Mouse (Mus musculus) stomach, postnatal 0 days (tissue): Measurements from ENCODE around the gene Dkc1. TPM values are rescaled to one million over a fixed set of nuclear protein-coding genes. Genes with fewer than 3 reads are reported as not detected.

Experiments
- ATAC-seq: fragments of 200-750 bp; cut with Nextera tagmentation; 2 replicates; pipeline ENCODE4 v1.8.0; 2017; ENCODE audit not compliant: low FRiP score, low TSS enrichment
- DNase-seq: peaks from one replicate; pipeline ENCODE4 v3.0.0-alpha.2; 2016; ENCODE audit warnings: low spot score
- H3K27ac ChIP-seq: fragments of 300-500 bp; sonication (generic); replicated peaks from 2 replicates; pipeline ENCODE4 v1.5.1; 2014; ENCODE audit warnings: mild to moderate bottlenecking, control low read depth
- H3K27me3 ChIP-seq: fragments of 300-500 bp; sonication (generic); 2 replicates; pipeline ENCODE4 v1.6.1; 2014; ENCODE audit warnings: low read length; ENCODE audit not compliant: control insufficient read depth, insufficient read depth
- H3K36me3 ChIP-seq: fragments of 300-500 bp; sonication (generic); 2 replicates; pipeline ENCODE4 v1.6.1; 2014; ENCODE audit warnings: low read length, mixed read lengths; ENCODE audit not compliant: control insufficient read depth, insufficient read depth
- H3K4me1 ChIP-seq: fragments of 300-500 bp; sonication (generic); replicated peaks from 2 replicates; pipeline ENCODE4 v1.6.1; 2014; ENCODE audit warnings: antibody characterized with exemption; ENCODE audit not compliant: control insufficient read depth, insufficient read depth
- H3K4me2 ChIP-seq: fragments of 300-500 bp; sonication (generic); replicated peaks from 2 replicates; pipeline ENCODE4 v1.6.1; 2014; ENCODE audit warnings: low read depth, mild to moderate bottlenecking, control low read depth, moderate library complexity
- H3K4me3 ChIP-seq: fragments of 300-500 bp; sonication (generic); 2 replicates; pipeline ENCODE4 v1.5.1; 2014; ENCODE audit warnings: low read depth, low read length, control low read depth
- H3K9ac ChIP-seq: fragments of 300-500 bp; sonication (generic); 2 replicates; pipeline ENCODE4 v1.6.1; 2014; ENCODE audit warnings: mild to moderate bottlenecking, low read length, control low read depth, mixed read lengths
- H3K9me3 ChIP-seq: fragments of 300-500 bp; sonication (generic); 2 replicates; pipeline ENCODE4 v1.6.1; 2016; ENCODE audit warnings: low read length; ENCODE audit not compliant: control insufficient read depth
- CTCF ChIP-seq: IDR thresholded peaks from 2 replicates; pipeline ENCODE4 v1.5.1; 2016; ENCODE audit warnings: antibody characterized with exemption, low read depth, mild to moderate bottlenecking, moderate library complexity
- EP300 ChIP-seq: optimal IDR thresholded peaks from 2 replicates; pipeline ENCODE3; 2016; ENCODE audit warnings: antibody characterized with exemption
- WGBS: fragments of 180-500 bp; shearing (Covaris S2); extraction: QIAGEN DNeasy Blood & Tissue Kit; methylation state at CpG from one replicate; pipeline ENCODE4 v1.1.7; 2014; 5-methylcytosine and 5-hydroxymethylcytosine counted together
- polyA plus RNA-seq: library from polyadenylated mRNA; unstranded; fragments of >200 nt; fragmentation: Nextera tagmentation; extraction: Ambion mirVana; gene quantifications from 2 replicates; pipeline ENCODE4 v1.2.1, GENCODE M21; 2015

Gene Dkc1
- polyA plus RNA-seq, 1 experiment from 2014 or later = 52.4 TPM

- no peak for ATAC-seq
- no peak overlapping the region for H3K27ac ChIP-seq
- no peak overlapping the region for H3K9ac ChIP-seq
- H3K4me1 ChIP-seq = no peaks in the 10 kb centered on the region
- WGBS = 75% methylated on average over 2 of the region's 2 CpGs
- no peaks in the 10 kb centered on the region for H3K9me3 ChIP-seq
- no peaks in the 10 kb centered on the region for H3K36me3 ChIP-seq
- H3K4me2 ChIP-seq = no peak overlapping the region
- no peaks in the 10 kb centered on the region for H3K27me3 ChIP-seq
- DNase-seq = no peak
- H3K4me3 ChIP-seq = no peak overlapping the region
- no peak for TF ChIP-seq CTCF
- TF ChIP-seq EP300 = no peak
These were observed 54.6 kb downstream of the Dkc1 start for GRCm38 (mm10) chrX:75150304-75150703.

DNA sequence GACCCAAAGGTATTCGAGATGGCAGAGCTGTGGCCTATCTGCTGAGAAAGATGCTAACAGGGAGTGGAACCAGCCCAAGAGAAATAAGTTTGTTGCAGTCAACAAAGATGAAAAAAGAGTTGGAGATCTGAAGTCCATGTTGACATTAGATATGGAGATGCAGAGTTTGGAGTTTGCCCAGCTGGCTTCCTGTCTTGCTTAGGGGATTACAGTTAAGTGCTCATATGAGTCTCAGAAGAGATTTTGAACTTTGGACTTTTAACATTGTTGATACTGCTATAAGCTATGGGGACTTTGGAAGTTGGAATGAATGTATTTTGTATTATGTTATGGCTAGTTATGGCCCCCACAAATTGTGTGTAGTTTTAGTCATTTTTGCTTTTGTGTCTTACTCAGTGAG is 56.6 kb downstream of the Dkc1 start:
- H3K4me3 ChIP-seq = no peak overlapping the region
- no peak overlapping the region for H3K27ac ChIP-seq
- WGBS = 39% methylated on average over 1 of the region's 1 CpGs
- H3K4me1 ChIP-seq = no peaks in the 10 kb centered on the region
- H3K4me2 ChIP-seq = no peak overlapping the region
- ATAC-seq (no peak), DNase-seq (peak; percentile 15)
- no peaks in the 10 kb centered on the region for H3K36me3 ChIP-seq
- TF ChIP-seq EP300 (no peak), CTCF (no peak)
- no peak overlapping the region for H3K9ac ChIP-seq
- no peaks in the 10 kb centered on the region for H3K27me3 ChIP-seq
- H3K9me3 ChIP-seq = no peaks in the 10 kb centered on the region

GRCm38 (mm10) chrX:75155576-75156243 is 60.1 kb downstream of the Dkc1 start:
- H3K27me3 ChIP-seq = no peaks in the 10 kb centered on the region
- H3K4me2 ChIP-seq = peak overlapping the region; percentile 57
- 0 out of 2 replicates have a peak overlapping the region, but pooled peaks have one; percentile 38 for H3K9ac ChIP-seq
- H3K4me1 ChIP-seq = no peaks in the 10 kb centered on the region
- H3K36me3 ChIP-seq = no peaks in the 10 kb centered on the region
- H3K9me3 ChIP-seq = no peaks in the 10 kb centered on the region
- WGBS = 21% methylated on average over 8 of the region's 49 CpGs
- no peak for TF ChIP-seq EP300
- TF ChIP-seq CTCF = no peak
- DNase-seq (peak; percentile 56), ATAC-seq (peak; percentile 88)
- peak overlapping the region; percentile 29; the same call in 1 of the 2 replicates for H3K4me3 ChIP-seq
- no peak overlapping the region for H3K27ac ChIP-seq

Other genes with a start within 250 kb of the Dkc1 start
- 1.3 and 1.5 TPM in 2 replicates for gene Gab3, start 10.4 kb upstream of the Dkc1 start, polyA plus RNA-seq
- 52.5 and 60.1 TPM in 2 replicates for gene Mpp1, start 35.2 kb downstream of the Dkc1 start, polyA plus RNA-seq
- gene Smim9, start 67.9 kb downstream of the Dkc1 start, polyA plus RNA-seq = not detected in 2 replicates